Mouse (Mus musculus) cerebellum, adult 2 months (tissue): ENCODE measurements around the gene Gtpbp3.

Source experiments
- CTCF ChIP-seq: fragments of 200-500 bp; IDR thresholded peaks from 2 replicates; pipeline ENCODE4 v1.5.1; 2011; ENCODE audit warnings: low read depth, mild to moderate bottlenecking, control low read depth, low read length, moderate library complexity, borderline replicate concordance; ENCODE audit not compliant: insufficient read depth
- POLR2A ChIP-seq: fragments of 200-500 bp; IDR thresholded peaks from 2 replicates; pipeline ENCODE4 v1.6.1; 2011; ENCODE audit warnings: low read length, control low read depth, borderline replicate concordance; ENCODE audit not compliant: insufficient read depth

GRCm38 (mm10) chr8:71488454-71488853, 551 bp downstream of the Gtpbp3 start:
- TF ChIP-seq CTCF, result no peak
- TF ChIP-seq POLR2A, result peak; percentile 47; the same call in 1 of the 2 replicates
